Mouse (Mus musculus): ENCODE measurements around the gene Car9. TPM values are rescaled to one million over a fixed set of nuclear protein-coding genes. Genes with fewer than 3 reads are reported as not detected.

Car9 gene
- total and polyA plus RNA-seq, 3 experiments: 0.77 to 3.3 TPM; not detected in 1

GRCm38 (mm10) chr4:43481894-43482456 is 24.8 kb upstream of the Car9 start:
- no peaks in the 10 kb centered on the region for H3K79me2 ChIP-seq (ENCODE audit: control insufficient read depth, insufficient read depth, low read length, poor library complexity)
- peak; percentile 50 for DNase-seq (ENCODE audit: low read depth, low spot score)
- no peaks in the 10 kb centered on the region for H3K9me3 ChIP-seq (replicated peaks; ENCODE audit: insufficient read depth, low read length)
- H3K36me3 ChIP-seq (ENCODE audit: control insufficient read depth in 1 of 2, insufficient read depth in 2 of 2, low read length in 2 of 2): peaks cover 0 to 11% of the 10 kb centered on the region in 2 experiments; a peak in 2 of 4 replicates
- H3K4me3 ChIP-seq (ENCODE audit: control insufficient read depth in 1 of 2, insufficient read depth in 1 of 2, low read depth in 2 of 2, low read length in 2 of 2): no peak overlapping the region
- H3K9ac ChIP-seq (ENCODE audit: control insufficient read depth, low read depth, low read length, poor library complexity, severe bottlenecking): no peak overlapping the region
- peaks cover 0 to 17% of the 10 kb centered on the region in 2 experiments; a peak in 2 of 4 replicates for H3K4me1 ChIP-seq (ENCODE audit: control insufficient read depth in 1 of 2, insufficient read depth in 2 of 2, low read length in 2 of 2)
- no peak overlapping the region for H3K27ac ChIP-seq (ENCODE audit: control insufficient read depth, low read depth, low read length)
- H3K27me3 ChIP-seq (ENCODE audit: control insufficient read depth in 1 of 2, insufficient read depth in 2 of 2, low read length in 2 of 2): no peaks in the 10 kb centered on the region
- TF ChIP-seq NRF1 (IDR thresholded peaks at IDR 0.05; ENCODE audit: insufficient read depth, low read depth, low read length, poor library complexity, severe bottlenecking): no peak
- TF ChIP-seq E2F4 (IDR thresholded peaks at IDR 0.05; ENCODE audit: borderline replicate concordance, low read depth, low read length): no peak
- TF ChIP-seq KAT2A (conservative IDR thresholded peaks at IDR 0.05; ENCODE audit: low read depth, low read length): no peak
- TF ChIP-seq CHD1 (IDR thresholded peaks at IDR 0.05; ENCODE audit: low read depth, low read length): no peak
- no peak for TF ChIP-seq POLR2A (IDR thresholded peaks at IDR 0.05; ENCODE audit: control insufficient read depth in 1 of 2, insufficient read depth in 1 of 2, low read depth in 1 of 2, low read length in 2 of 2, poor library complexity in 1 of 2)
- TF ChIP-seq ELF1 (IDR thresholded peaks at IDR 0.05; ENCODE audit: low read depth, low read length): 0 out of 2 replicates have a peak, but pooled peaks have one; percentile 14
- TF ChIP-seq ZMIZ1 (IDR thresholded peaks at IDR 0.05; ENCODE audit: low read depth, low read length): no peak
- TF ChIP-seq ETS1 (IDR thresholded peaks at IDR 0.05; ENCODE audit: low read depth, low read length): 0 out of 2 replicates have a peak, but pooled peaks have one; percentile 32
- no peak for TF ChIP-seq GATA1 (IDR thresholded peaks at IDR 0.05; ENCODE audit: low read depth, low read length)
- TF ChIP-seq ZC3H11A (IDR thresholded peaks at IDR 0.05; ENCODE audit: low read depth, low read length): no peak
- no peak for TF ChIP-seq USF2 (IDR thresholded peaks at IDR 0.05; ENCODE audit: borderline replicate concordance in 1 of 2, insufficient read depth in 1 of 2, low read depth in 1 of 2, low read length in 2 of 2)
- no peak for TF ChIP-seq CHD2 (IDR thresholded peaks at IDR 0.05; ENCODE audit: low read length)
- TF ChIP-seq TBP (IDR thresholded peaks at IDR 0.05; ENCODE audit: low read depth, low read length): no peak
- 0 out of 2 replicates have a peak, but pooled peaks have one; percentile 21 for TF ChIP-seq TCF12 (IDR thresholded peaks at IDR 0.05; ENCODE audit: low read depth, low read length)
- TF ChIP-seq SMC3 (IDR thresholded peaks at IDR 0.05; ENCODE audit: low read depth, low read length): no peak
- no peak for TF ChIP-seq UBTF (IDR thresholded peaks at IDR 0.05; ENCODE audit: borderline replicate concordance, insufficient read depth, low read depth, low read length)
- no peak for TF ChIP-seq MEF2A (IDR thresholded peaks at IDR 0.05; ENCODE audit: extremely low read depth, insufficient replicate concordance, low read depth, low read length, poor library complexity, severe bottlenecking)
- no peak for TF ChIP-seq MYC (IDR thresholded peaks at IDR 0.05; ENCODE audit: low read depth, low read length)
- TF ChIP-seq NELFE (IDR thresholded peaks at IDR 0.05; ENCODE audit: low read depth, low read length): no peak
- TF ChIP-seq MAZ (IDR thresholded peaks at IDR 0.05; ENCODE audit: low read depth, low read length): no peak
- TF ChIP-seq TAL1 (IDR thresholded peaks at IDR 0.05; ENCODE audit: low read length): no peak
- no peak for TF ChIP-seq USF1 (IDR thresholded peaks at IDR 0.05; ENCODE audit: low read depth, low read length)
- TF ChIP-seq RCOR1 (IDR thresholded peaks at IDR 0.05; ENCODE audit: low read depth, low read length): no peak
- TF ChIP-seq MXI1 (IDR thresholded peaks at IDR 0.05; ENCODE audit: low read depth, low read length): no peak
- TF ChIP-seq MAX (IDR thresholded peaks at IDR 0.05; ENCODE audit: low read length): no peak
- no peak for TF ChIP-seq BHLHE40 (IDR thresholded peaks at IDR 0.05; ENCODE audit: borderline replicate concordance, low read depth, low read length)
- peak; percentile 32 to 45; a peak in 3 of 4 replicates for TF ChIP-seq EP300 (IDR thresholded peaks at IDR 0.05; ENCODE audit: low read depth in 1 of 2, low read length in 2 of 2)
- TF ChIP-seq ZNF384 (IDR thresholded peaks at IDR 0.05; ENCODE audit: low read depth, low read length): peak; percentile 85
- peak; percentile 38; the same call in 1 of the 2 replicates for TF ChIP-seq SIN3A (IDR thresholded peaks at IDR 0.05; ENCODE audit: low read length)
- no peak for TF ChIP-seq MAFK (IDR thresholded peaks at IDR 0.05; ENCODE audit: borderline replicate concordance, low read depth, low read length)
- TF ChIP-seq MYB (IDR thresholded peaks at IDR 0.05; ENCODE audit: low read depth, low read length): no peak
- no peak for TF ChIP-seq ZKSCAN1 (IDR thresholded peaks at IDR 0.05; ENCODE audit: low read depth, low read length)
- 0 out of 2 replicates have a peak, but pooled peaks have one; percentile 31 for TF ChIP-seq HCFC1 (IDR thresholded peaks at IDR 0.05; ENCODE audit: low read depth, low read length)
- TF ChIP-seq POLR2AphosphoS2 (IDR thresholded peaks at IDR 0.05; ENCODE audit: low read length): no peak
- TF ChIP-seq JUND (IDR thresholded peaks at IDR 0.05; ENCODE audit: low read depth, low read length): no peak
- TF ChIP-seq GABPA (IDR thresholded peaks at IDR 0.05; ENCODE audit: low read depth, low read length): no peak
- no peak for TF ChIP-seq RAD21 (IDR thresholded peaks at IDR 0.05; ENCODE audit: low read depth, low read length)
